Mouse (Mus musculus): ENCODE measurements around the gene Slc26a8. TPM values are rescaled to one million over a fixed set of nuclear protein-coding genes. Genes with fewer than 3 reads are reported as not detected.
"Not testable (repeated sequence)": the region's sequence is repeated elsewhere in the genome, so short reads cannot be mapped to it uniquely, and the experiment has no call there.

The Slc26a8 gene
- polyA plus RNA-seq (2016; fragmentation: Nextera tagmentation; extraction: Ambion mirVana): 0.21 and 0.77 TPM in 2 replicates

GRCm38 (mm10) chr17:28689586-28690283 is at the start of gene Slc26a8:
Slc26a8 (minus strand) TSS chr17:28690233.
- Histone ChIP-seq H3K27ac (replicated peaks) (peak within 1 kb of the TSS; percentile 95), H3K9me3 (no peaks in the 10 kb centered on the region), H3K27me3 (replicated peaks; ENCODE audit: low read depth, poor library complexity, severe bottlenecking) (peaks cover 22% of the 10 kb centered on the region), H3K4me3 (peak within 1 kb of the TSS; percentile 74), H3K4me1 (peaks cover 37% of the 10 kb centered on the region), H3K36me3 (replicated peaks) (peaks cover 2% of the 10 kb centered on the region; the same call in 1 of the 2 replicates)
- DNase-seq (ENCODE audit: low spot score): peak; percentile 55
- WGBS: 8% methylated on average over 40 of the region's 40 CpGs

GRCm38 (mm10) chr17:28739244-28739643 is 49.2 kb upstream of the Slc26a8 start:
- WGBS: 95% methylated on average over 6 of the region's 6 CpGs
- Histone ChIP-seq H3K4me1 (0 out of 2 replicates have a peak, but pooled peaks cover 4% of the 10 kb centered on the region), H3K36me3 (replicated peaks) (peaks cover 90% of the 10 kb centered on the region), H3K27ac (replicated peaks) (no peak overlapping the region), H3K9me3 (no peaks in the 10 kb centered on the region), H3K4me3 (no peak overlapping the region), H3K27me3 (replicated peaks; ENCODE audit: low read depth, poor library complexity, severe bottlenecking) (no peaks in the 10 kb centered on the region)
- DNase-seq (ENCODE audit: low spot score): no peak

GRCm38 (mm10) chr17:28737973-28738372 is 47.9 kb upstream of the Slc26a8 start:
- H3K27me3 ChIP-seq (replicated peaks; ENCODE audit: low read depth, poor library complexity, severe bottlenecking): no peaks in the 10 kb centered on the region
- 0 out of 2 replicates have a peak, but pooled peaks cover 4% of the 10 kb centered on the region for H3K4me1 ChIP-seq
- H3K4me3 ChIP-seq: no peak overlapping the region
- 89% methylated on average over 4 of the region's 4 CpGs for WGBS
- no peak for DNase-seq (ENCODE audit: low spot score)
- peaks cover 86% of the 10 kb centered on the region for H3K36me3 ChIP-seq (replicated peaks)
- no peaks in the 10 kb centered on the region for H3K9me3 ChIP-seq
- no peak overlapping the region for H3K27ac ChIP-seq (replicated peaks)

GRCm38 (mm10) chr17:28736486-28736885 is 46.5 kb upstream of the Slc26a8 start:
- 79% methylated on average over 4 of the region's 4 CpGs for WGBS
- DNase-seq (ENCODE audit: low spot score): no peak
- no peaks in the 10 kb centered on the region for H3K27me3 ChIP-seq (replicated peaks; ENCODE audit: low read depth, poor library complexity, severe bottlenecking)
- H3K9me3 ChIP-seq: no peaks in the 10 kb centered on the region
- 0 out of 2 replicates have a peak, but pooled peaks cover 4% of the 10 kb centered on the region for H3K4me1 ChIP-seq
- H3K36me3 ChIP-seq (replicated peaks): peaks cover 86% of the 10 kb centered on the region
- no peak overlapping the region for H3K4me3 ChIP-seq
- H3K27ac ChIP-seq (replicated peaks): no peak overlapping the region

- Histone ChIP-seq H3K4me3 (no peak overlapping the region), H3K27ac (replicated peaks) (no peak overlapping the region), H3K27me3 (replicated peaks; ENCODE audit: low read depth, poor library complexity, severe bottlenecking) (no peaks in the 10 kb centered on the region), H3K4me1 (0 out of 2 replicates have a peak, but pooled peaks cover 4% of the 10 kb centered on the region), H3K36me3 (replicated peaks) (peaks cover 86% of the 10 kb centered on the region), H3K9me3 (no peaks in the 10 kb centered on the region)
- 95% methylated on average over 6 of the region's 6 CpGs for WGBS
- no peak for DNase-seq (ENCODE audit: low spot score)
Measured at GRCm38 (mm10) chr17:28735317-28736105, 45.5 kb upstream of the Slc26a8 start.

- 93% methylated on average over 11 of the region's 11 CpGs for WGBS
- H3K27me3 ChIP-seq (replicated peaks; ENCODE audit: low read depth, poor library complexity, severe bottlenecking); H3K9me3 ChIP-seq; H3K4me1 ChIP-seq; H3K4me3 ChIP-seq; DNase-seq (ENCODE audit: low spot score); H3K27ac ChIP-seq (replicated peaks): not testable (repeated sequence)
- peaks cover 96% of the 10 kb centered on the region for H3K36me3 ChIP-seq (replicated peaks)
Measured at GRCm38 (mm10) chr17:28727511-28727910, 37.5 kb upstream of the Slc26a8 start.

GRCm38 (mm10) chr17:28725783-28726182 is 35.8 kb upstream of the Slc26a8 start, which contains the start of gene AC170998.1:
AC170998.1 (plus strand) TSS chr17:28726083.
- peaks cover 95% of the 10 kb centered on the region for H3K36me3 ChIP-seq (replicated peaks)
- H3K27ac ChIP-seq (replicated peaks): no peak within 1 kb of the TSS
- no peaks in the 10 kb centered on the region for H3K9me3 ChIP-seq
- no peaks in the 10 kb centered on the region for H3K4me1 ChIP-seq
- WGBS: 95% methylated on average over 4 of the region's 4 CpGs
- no peak for DNase-seq (ENCODE audit: low spot score)
- no peaks in the 10 kb centered on the region for H3K27me3 ChIP-seq (replicated peaks; ENCODE audit: low read depth, poor library complexity, severe bottlenecking)
- H3K4me3 ChIP-seq: no peak within 1 kb of the TSS

- no peaks in the 10 kb centered on the region for H3K9me3 ChIP-seq
- H3K27ac ChIP-seq (replicated peaks): no peak overlapping the region
- peaks cover 89% of the 10 kb centered on the region for H3K36me3 ChIP-seq (replicated peaks)
- no peak overlapping the region for H3K4me3 ChIP-seq
- no peaks in the 10 kb centered on the region for H3K27me3 ChIP-seq (replicated peaks; ENCODE audit: low read depth, poor library complexity, severe bottlenecking)
- H3K4me1 ChIP-seq: peaks cover 4% of the 10 kb centered on the region; the same call in 1 of the 2 replicates
- WGBS: 73% methylated on average over 3 of the region's 3 CpGs
- DNase-seq (ENCODE audit: low spot score): no peak
Measured at GRCm38 (mm10) chr17:28717535-28717934, 27.5 kb upstream of the Slc26a8 start.

- H3K27me3 ChIP-seq (replicated peaks; ENCODE audit: low read depth, poor library complexity, severe bottlenecking): no peaks in the 10 kb centered on the region
- H3K27ac ChIP-seq (replicated peaks): no peak overlapping the region
- H3K4me1 ChIP-seq: peaks cover 4% of the 10 kb centered on the region; the same call in 1 of the 2 replicates
- H3K36me3 ChIP-seq (replicated peaks): peaks cover 77% of the 10 kb centered on the region
- 79% methylated on average over 6 of the region's 7 CpGs for WGBS
- no peak overlapping the region for H3K4me3 ChIP-seq
- DNase-seq (ENCODE audit: low spot score): no peak
- H3K9me3 ChIP-seq: no peaks in the 10 kb centered on the region
Measured at GRCm38 (mm10) chr17:28715832-28716548, 26.0 kb upstream of the Slc26a8 start.

GRCm38 (mm10) chr17:28714006-28714405 is 24.0 kb upstream of the Slc26a8 start:
- H3K36me3 ChIP-seq (replicated peaks): peaks cover 60% of the 10 kb centered on the region
- no peak for DNase-seq (ENCODE audit: low spot score)
- no peaks in the 10 kb centered on the region for H3K9me3 ChIP-seq
- H3K4me1 ChIP-seq: peaks cover 10% of the 10 kb centered on the region; the same call in 1 of the 2 replicates
- H3K27me3 ChIP-seq (replicated peaks; ENCODE audit: low read depth, poor library complexity, severe bottlenecking): no peaks in the 10 kb centered on the region
- 94% methylated on average over 3 of the region's 3 CpGs for WGBS
- no peak overlapping the region for H3K4me3 ChIP-seq
- no peak overlapping the region for H3K27ac ChIP-seq (replicated peaks)

- H3K9me3 ChIP-seq: no peaks in the 10 kb centered on the region
- 90% methylated on average over 6 of the region's 6 CpGs for WGBS
- no peaks in the 10 kb centered on the region for H3K27me3 ChIP-seq (replicated peaks; ENCODE audit: low read depth, poor library complexity, severe bottlenecking)
- H3K4me1 ChIP-seq: peaks cover 9% of the 10 kb centered on the region; the same call in 1 of the 2 replicates
- peaks cover 46% of the 10 kb centered on the region for H3K36me3 ChIP-seq (replicated peaks)
- no peak overlapping the region for H3K27ac ChIP-seq (replicated peaks)
- no peak overlapping the region for H3K4me3 ChIP-seq
- DNase-seq (ENCODE audit: low spot score): no peak
Measured at GRCm38 (mm10) chr17:28712305-28712704, 22.3 kb upstream of the Slc26a8 start.

- H3K4me3 ChIP-seq: no peak overlapping the region
- no peak for DNase-seq (ENCODE audit: low spot score)
- H3K4me1 ChIP-seq: peaks cover 17% of the 10 kb centered on the region
- no peaks in the 10 kb centered on the region for H3K9me3 ChIP-seq
- no peaks in the 10 kb centered on the region for H3K27me3 ChIP-seq (replicated peaks; ENCODE audit: low read depth, poor library complexity, severe bottlenecking)
- 91% methylated on average over 6 of the region's 6 CpGs for WGBS
- H3K27ac ChIP-seq (replicated peaks): no peak overlapping the region
- peaks cover 35% of the 10 kb centered on the region for H3K36me3 ChIP-seq (replicated peaks)
Measured at GRCm38 (mm10) chr17:28711237-28711636, 21.2 kb upstream of the Slc26a8 start.
